Mouse (Mus musculus) stomach, postnatal 0 days (tissue): ENCODE measurements around the gene Slc30a7. TPM values are rescaled to one million over a fixed set of nuclear protein-coding genes. Genes with fewer than 3 reads are reported as not detected.

Source experiments
- ATAC-seq: fragments of 200-750 bp; cut with Nextera tagmentation; 2 replicates; pipeline ENCODE4 v1.8.0; 2017; ENCODE audit not compliant: low FRiP score, low TSS enrichment
- DNase-seq: peaks from one replicate; pipeline ENCODE4 v3.0.0-alpha.2; 2016; ENCODE audit warnings: low spot score
- H3K27ac ChIP-seq: fragments of 300-500 bp; sonication (generic); replicated peaks from 2 replicates; pipeline ENCODE4 v1.5.1; 2014; ENCODE audit warnings: mild to moderate bottlenecking, control low read depth
- H3K27me3 ChIP-seq: fragments of 300-500 bp; sonication (generic); 2 replicates; pipeline ENCODE4 v1.6.1; 2014; ENCODE audit warnings: low read length; ENCODE audit not compliant: control insufficient read depth, insufficient read depth
- H3K36me3 ChIP-seq: fragments of 300-500 bp; sonication (generic); 2 replicates; pipeline ENCODE4 v1.6.1; 2014; ENCODE audit warnings: low read length, mixed read lengths; ENCODE audit not compliant: control insufficient read depth, insufficient read depth
- H3K4me1 ChIP-seq: fragments of 300-500 bp; sonication (generic); replicated peaks from 2 replicates; pipeline ENCODE4 v1.6.1; 2014; ENCODE audit warnings: antibody characterized with exemption; ENCODE audit not compliant: control insufficient read depth, insufficient read depth
- H3K4me2 ChIP-seq: fragments of 300-500 bp; sonication (generic); replicated peaks from 2 replicates; pipeline ENCODE4 v1.6.1; 2014; ENCODE audit warnings: low read depth, mild to moderate bottlenecking, control low read depth, moderate library complexity
- H3K4me3 ChIP-seq: fragments of 300-500 bp; sonication (generic); 2 replicates; pipeline ENCODE4 v1.5.1; 2014; ENCODE audit warnings: low read depth, low read length, control low read depth
- H3K9ac ChIP-seq: fragments of 300-500 bp; sonication (generic); 2 replicates; pipeline ENCODE4 v1.6.1; 2014; ENCODE audit warnings: mild to moderate bottlenecking, low read length, control low read depth, mixed read lengths
- H3K9me3 ChIP-seq: fragments of 300-500 bp; sonication (generic); 2 replicates; pipeline ENCODE4 v1.6.1; 2016; ENCODE audit warnings: low read length; ENCODE audit not compliant: control insufficient read depth
- CTCF ChIP-seq: IDR thresholded peaks from 2 replicates; pipeline ENCODE4 v1.5.1; 2016; ENCODE audit warnings: antibody characterized with exemption, low read depth, mild to moderate bottlenecking, moderate library complexity
- EP300 ChIP-seq: optimal IDR thresholded peaks from 2 replicates; pipeline ENCODE3; 2016; ENCODE audit warnings: antibody characterized with exemption
- WGBS: fragments of 180-500 bp; shearing (Covaris S2); extraction: QIAGEN DNeasy Blood & Tissue Kit; methylation state at CpG from one replicate; pipeline ENCODE4 v1.1.7; 2014; 5-methylcytosine and 5-hydroxymethylcytosine counted together
- polyA plus RNA-seq: library from polyadenylated mRNA; unstranded; fragments of >200 nt; fragmentation: Nextera tagmentation; extraction: Ambion mirVana; gene quantifications from 2 replicates; pipeline ENCODE4 v1.2.1, GENCODE M21; 2015

The Slc30a7 gene
- polyA plus RNA-seq: 36.4 and 37.7 TPM in 2 replicates

- no peak for TF ChIP-seq EP300
- no peak for TF ChIP-seq CTCF
- WGBS: under 1% methylated on average over 67 of the region's 67 CpGs
Measured at GRCm38 (mm10) chr3:116006978-116007940, at the start of gene Slc30a7, which contains the start of gene Extl2. TSS of gene Slc30a7 (minus strand) at chr3:116007406. TSS of gene Extl2 (plus strand) at chr3:116007462.

GRCm38 (mm10) chr3:116047034-116047433 is 39.8 kb upstream of the Slc30a7 start:
- TF ChIP-seq CTCF: no peak
- TF ChIP-seq EP300: no peak
- no peak overlapping the region for H3K9ac ChIP-seq
- no peak overlapping the region for H3K4me3 ChIP-seq
- no peaks in the 10 kb centered on the region for H3K4me1 ChIP-seq
- no peak overlapping the region for H3K27ac ChIP-seq
- H3K27me3 ChIP-seq: no peaks in the 10 kb centered on the region
- no peaks in the 10 kb centered on the region for H3K9me3 ChIP-seq
- WGBS: 44% methylated on average over 5 of the region's 5 CpGs
- no peak for DNase-seq
- no peak overlapping the region for H3K4me2 ChIP-seq
- H3K36me3 ChIP-seq: no peaks in the 10 kb centered on the region
- ATAC-seq: no peak

More at GRCm38 (mm10) chr3:116006978-116007940, at the start of gene Slc30a7, which contains the start of gene Extl2:
- Histone ChIP-seq H3K4me2 (peak within 1 kb of the TSS; percentile 99), H3K4me3 (peak within 1 kb of the TSS; percentile 83), H3K27ac (peak within 1 kb of the TSS; percentile 93), H3K4me1 (no peaks in the 10 kb centered on the region), H3K36me3 (peaks cover 2% of the 10 kb centered on the region; the same call in 1 of the 2 replicates), H3K9ac (peak within 1 kb of the TSS; percentile 77), H3K9me3 (no peaks in the 10 kb centered on the region), H3K27me3 (no peaks in the 10 kb centered on the region)
- peak; percentile 96 for ATAC-seq
- DNase-seq: peak; percentile 93

- H3K27me3 ChIP-seq: no peaks in the 10 kb centered on the region
Measured at GRCm38 (mm10) chr3:116046000-116046399, 38.8 kb upstream of the Slc30a7 start.

GRCm38 (mm10) chr3:116040776-116041175 is 33.6 kb upstream of the Slc30a7 start:
- Histone ChIP-seq H3K27me3 (no peaks in the 10 kb centered on the region), H3K27ac (no peak overlapping the region), H3K9ac (no peak overlapping the region), H3K4me3 (no peak overlapping the region), H3K9me3 (no peaks in the 10 kb centered on the region), H3K36me3 (no peaks in the 10 kb centered on the region), H3K4me2 (no peak overlapping the region), H3K4me1 (no peaks in the 10 kb centered on the region)
- 77% methylated on average over 3 of the region's 3 CpGs for WGBS
- ATAC-seq (no peak), DNase-seq (no peak)
- TF ChIP-seq EP300: no peak
- TF ChIP-seq CTCF: peak; percentile 72

More at GRCm38 (mm10) chr3:116046000-116046399, 38.8 kb upstream of the Slc30a7 start:
- no peaks in the 10 kb centered on the region for H3K4me1 ChIP-seq
- no peak overlapping the region for H3K9ac ChIP-seq
- no peak overlapping the region for H3K4me3 ChIP-seq
- H3K36me3 ChIP-seq: no peaks in the 10 kb centered on the region
- DNase-seq (no peak), ATAC-seq (no peak)
- TF ChIP-seq CTCF (peak; percentile 61), EP300 (no peak)
- no peaks in the 10 kb centered on the region for H3K9me3 ChIP-seq
- H3K27ac ChIP-seq: no peak overlapping the region
- no peak overlapping the region for H3K4me2 ChIP-seq
- 77% methylated on average over 2 of the region's 2 CpGs for WGBS

GRCm38 (mm10) chr3:116033871-116034222 is 26.6 kb upstream of the Slc30a7 start:
- Histone ChIP-seq H3K9me3 (no peaks in the 10 kb centered on the region), H3K9ac (no peak overlapping the region), H3K4me3 (no peak overlapping the region), H3K27me3 (no peaks in the 10 kb centered on the region), H3K27ac (no peak overlapping the region), H3K36me3 (no peaks in the 10 kb centered on the region), H3K4me1 (no peaks in the 10 kb centered on the region), H3K4me2 (no peak overlapping the region)
- TF ChIP-seq EP300 (no peak), CTCF (peak; percentile 88)
- 60% methylated on average over 3 of the region's 3 CpGs for WGBS
- no peak for ATAC-seq
- DNase-seq: no peak
